Mouse (Mus musculus) ZHBTc4 (cell line): Measurements from ENCODE around the gene Ntn1.

Source experiments
- DNase-seq: peaks from one replicate; pipeline ENCODE4 v3.0.0-alpha.2; 2011; ENCODE audit warnings: low read depth, low spot score

The Ntn1 gene

DNA sequence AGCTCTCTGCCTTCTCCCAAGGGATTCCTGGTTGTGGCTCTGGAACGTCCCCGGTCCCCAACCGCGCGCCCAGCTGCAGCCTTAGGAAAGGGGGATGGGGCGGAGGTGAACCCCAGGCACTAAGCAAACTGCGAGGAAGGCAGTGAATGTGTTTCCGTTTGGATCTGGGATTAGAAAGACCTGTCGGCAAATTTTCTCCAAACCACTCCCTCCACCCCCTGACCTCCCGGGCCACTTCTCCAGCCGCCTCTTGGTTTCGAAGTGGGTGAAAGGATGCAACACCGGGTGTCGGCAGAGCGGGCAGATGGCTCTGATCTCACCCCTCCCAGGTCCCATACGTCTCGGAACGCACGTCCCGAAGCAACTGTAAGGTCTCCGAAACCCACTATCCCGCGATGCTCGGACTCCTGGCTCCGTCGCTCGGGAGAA is 16.0 kb downstream of the Ntn1 start:
- DNase-seq = peak; percentile 48

DNA sequence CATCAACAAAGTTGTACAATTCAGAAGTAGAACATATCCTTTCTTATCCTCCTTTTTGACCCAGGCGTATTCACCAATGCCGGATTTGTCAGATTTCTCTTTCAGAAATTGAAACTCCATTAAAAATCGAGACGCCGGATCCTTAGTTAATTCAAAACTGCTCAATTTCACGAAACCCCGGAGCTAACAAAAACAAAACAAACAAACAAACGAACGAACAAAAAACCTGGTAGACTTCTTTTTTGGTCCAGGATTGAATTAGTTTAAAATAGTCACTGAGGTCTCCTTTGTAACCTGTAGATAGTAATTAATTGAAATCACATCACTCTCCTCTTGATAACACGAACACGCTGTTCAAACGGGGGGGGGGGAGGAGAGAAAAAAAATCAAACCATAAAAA is 16.5 kb downstream of the Ntn1 start:
- DNase-seq = no peak

DNA sequence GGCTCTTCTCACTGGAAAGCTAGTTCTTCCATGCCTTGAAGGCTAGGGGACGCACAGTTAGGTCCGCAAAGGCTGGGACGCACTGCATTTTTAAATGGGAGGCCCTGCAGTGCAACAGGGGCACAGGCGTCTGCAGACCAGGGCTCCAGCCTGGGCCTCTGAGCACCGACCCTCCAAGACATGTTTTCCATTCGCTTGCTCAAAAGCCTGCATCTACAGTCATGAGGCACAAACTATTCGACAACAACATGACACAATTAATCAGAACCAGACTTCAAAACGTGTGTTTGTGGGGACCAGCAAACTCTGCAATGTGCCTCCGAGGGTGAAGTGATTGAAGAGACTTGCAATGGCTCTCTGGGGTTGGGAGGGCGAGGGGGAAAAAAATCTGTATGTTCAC is 17.1 kb downstream of the Ntn1 start:
- peak; percentile 9 for DNase-seq

DNA sequence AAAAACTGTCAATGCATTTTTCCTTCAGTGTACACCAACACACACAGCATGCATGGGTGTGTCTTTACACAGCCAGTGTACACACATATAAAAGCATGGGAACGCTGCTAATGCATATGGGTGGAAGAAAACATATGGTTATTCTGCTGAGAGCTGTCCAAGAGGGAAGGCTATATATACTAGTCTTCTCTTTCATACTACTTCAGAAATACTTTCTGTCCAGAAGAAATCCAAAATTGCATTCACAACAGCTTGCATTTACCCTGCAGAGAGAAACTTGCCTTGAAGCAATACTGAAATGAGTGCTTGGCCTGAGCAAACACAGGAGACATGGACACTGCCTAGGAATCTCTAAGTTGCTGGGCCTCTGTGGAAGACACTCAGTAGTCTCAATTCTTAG is 18.8 kb downstream of the Ntn1 start:
- no peak for DNase-seq

DNA sequence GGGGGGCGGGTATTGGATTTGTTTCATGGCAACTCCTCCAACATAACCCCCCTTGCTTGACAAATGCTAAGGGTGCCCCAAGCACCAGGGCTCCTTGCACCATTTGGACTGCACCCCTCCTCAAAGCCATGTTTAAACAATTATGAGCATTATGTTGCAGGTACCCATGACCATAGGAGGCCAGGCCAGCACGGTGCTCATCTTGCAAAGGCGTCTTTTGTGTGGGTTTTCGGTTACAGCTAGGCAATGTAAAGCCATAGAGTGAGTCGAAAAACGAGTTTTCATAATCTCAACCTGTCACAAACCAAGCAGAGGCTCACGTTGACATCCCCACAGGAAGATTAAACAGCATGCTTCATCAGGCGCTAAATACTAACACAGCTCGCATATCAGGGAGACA is 19.3 kb downstream of the Ntn1 start:
- DNase-seq = no peak

DNA sequence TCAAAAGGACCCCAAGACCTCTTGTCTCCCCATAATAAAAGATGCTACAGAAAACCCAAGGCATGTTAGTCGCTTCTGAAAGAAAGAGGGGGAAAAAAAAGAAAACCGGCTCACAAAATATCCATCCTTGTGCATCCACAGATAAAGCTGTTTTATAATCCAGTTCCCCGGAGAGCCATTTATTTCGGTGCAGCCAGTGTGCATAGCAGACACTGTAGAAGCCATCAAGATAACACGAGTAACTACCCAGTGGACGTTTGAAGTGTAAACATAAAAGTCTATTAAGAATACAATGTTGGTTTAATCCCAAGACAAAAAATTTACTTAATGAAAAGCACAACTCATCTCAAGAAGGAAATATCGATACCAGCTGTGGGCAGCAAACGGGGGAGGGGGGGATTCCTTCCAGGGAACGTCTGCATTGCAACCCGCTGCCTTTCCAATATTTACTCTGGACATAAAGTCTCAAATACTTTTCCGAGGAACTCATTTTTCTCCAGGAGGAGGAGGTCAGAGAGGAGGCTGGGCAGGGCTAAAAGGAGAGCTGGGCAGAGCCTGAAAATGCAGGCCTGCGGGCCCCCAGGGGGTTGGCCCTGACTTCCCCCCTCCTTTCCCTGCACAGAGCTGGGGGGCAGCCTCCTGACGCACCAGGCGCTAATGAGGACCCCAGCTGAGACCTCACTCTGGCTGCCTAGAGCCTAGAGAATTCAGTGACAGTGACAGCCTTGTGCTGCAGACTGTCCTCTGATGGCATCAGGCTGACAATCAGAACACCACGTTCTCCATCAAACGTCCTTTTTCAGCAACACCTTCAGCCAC is 21.5 kb downstream of the Ntn1 start:
- no peak for DNase-seq

DNA sequence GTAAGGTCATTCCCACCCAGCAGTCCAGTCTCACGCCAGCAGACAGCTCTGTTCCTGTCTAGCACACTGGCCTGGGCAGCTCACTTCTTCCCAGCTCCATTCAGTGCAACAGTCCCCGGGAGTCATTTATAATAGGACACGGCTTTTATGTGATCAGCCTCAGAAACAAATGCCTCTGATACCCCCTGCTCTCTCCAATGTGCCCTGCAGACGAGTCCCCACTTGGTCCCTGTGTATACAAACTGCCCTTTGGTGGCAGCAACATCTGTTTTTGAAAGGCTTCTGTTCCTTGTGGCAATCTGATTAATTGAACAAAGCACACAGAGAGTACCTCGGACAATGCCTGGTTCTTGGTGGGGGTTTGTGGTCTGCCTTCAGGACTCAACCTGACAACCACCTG is 22.2 kb downstream of the Ntn1 start:
- no peak for DNase-seq

DNA sequence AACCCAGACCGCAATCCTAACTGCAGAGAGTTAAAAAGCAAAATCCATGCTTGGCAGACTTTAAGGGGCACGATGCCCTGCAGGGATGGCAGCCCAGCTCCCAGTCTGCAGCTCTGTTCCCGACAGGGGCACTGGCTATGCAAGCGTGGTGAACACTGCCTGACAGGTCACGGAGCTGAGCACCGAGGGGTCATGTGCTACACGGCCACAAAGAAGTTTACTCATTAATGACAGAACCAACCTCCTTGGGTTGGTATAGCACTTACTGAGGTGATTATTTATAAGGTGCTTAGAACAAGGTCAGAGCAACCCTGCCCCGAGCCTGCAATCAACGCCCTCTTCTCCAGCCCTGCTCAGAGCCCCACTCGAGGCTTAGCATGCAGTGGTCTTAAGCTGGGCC is 27.5 kb downstream of the Ntn1 start:
- DNase-seq = no peak

DNA sequence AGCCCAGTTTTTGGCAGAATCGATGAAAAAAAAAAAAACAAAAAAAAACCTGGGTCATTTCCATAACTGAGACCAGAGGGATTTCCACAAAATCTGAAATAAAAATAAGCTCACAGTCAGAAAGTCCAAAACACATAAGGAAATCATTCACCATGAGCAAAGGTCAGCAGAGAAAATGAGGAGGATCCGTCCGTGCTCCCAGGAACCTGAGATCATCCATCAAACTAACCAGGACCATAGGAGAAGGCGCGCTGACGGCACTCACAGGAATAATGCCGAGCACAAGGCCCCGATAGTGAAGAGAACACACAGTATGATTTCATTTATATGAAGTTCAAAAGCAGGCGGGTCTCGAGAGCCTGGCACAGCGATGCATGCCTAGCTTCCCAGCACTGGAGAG is 29.0 kb downstream of the Ntn1 start:
- no peak for DNase-seq

DNA sequence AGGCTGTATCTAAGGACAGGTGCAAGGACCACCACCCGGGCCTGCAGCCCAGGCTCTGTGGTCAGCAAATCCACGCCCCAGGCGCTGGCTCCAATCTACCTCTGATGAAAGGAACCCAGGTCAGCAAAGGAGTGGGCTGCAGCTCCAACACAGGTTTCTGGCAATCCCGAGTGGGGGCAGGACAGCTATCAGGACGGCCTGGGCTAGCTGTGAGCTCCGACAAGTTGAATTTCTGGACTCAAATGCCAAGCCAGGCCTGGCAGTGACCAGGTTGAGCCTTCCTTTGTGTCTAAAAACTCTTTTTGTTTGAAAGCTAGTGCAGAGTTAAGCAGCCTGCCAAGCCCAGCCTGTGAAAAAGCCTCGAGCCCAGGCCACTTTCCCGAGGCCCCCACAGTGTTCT is 43.7 kb downstream of the Ntn1 start:
- no peak for DNase-seq

DNA sequence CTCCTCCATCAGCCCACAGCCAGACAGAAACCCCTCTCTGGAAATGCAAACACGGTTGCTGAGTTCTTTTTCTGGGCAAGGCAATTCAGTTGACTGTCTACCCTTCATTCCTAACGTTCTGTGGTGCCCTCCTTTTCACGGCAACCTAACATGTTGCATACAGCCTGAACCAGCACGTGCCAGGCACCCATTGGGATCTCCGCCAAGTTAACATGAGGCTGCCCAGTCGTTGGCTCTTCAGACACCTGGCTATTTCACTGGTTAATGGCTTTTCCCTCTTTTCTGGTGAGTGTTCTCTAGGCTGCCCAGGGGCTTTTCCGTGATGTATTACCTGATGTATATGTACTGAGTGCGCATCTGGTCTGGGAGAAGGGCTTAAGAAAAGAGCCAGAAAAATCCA is 45.1 kb downstream of the Ntn1 start:
- no peak for DNase-seq

DNA sequence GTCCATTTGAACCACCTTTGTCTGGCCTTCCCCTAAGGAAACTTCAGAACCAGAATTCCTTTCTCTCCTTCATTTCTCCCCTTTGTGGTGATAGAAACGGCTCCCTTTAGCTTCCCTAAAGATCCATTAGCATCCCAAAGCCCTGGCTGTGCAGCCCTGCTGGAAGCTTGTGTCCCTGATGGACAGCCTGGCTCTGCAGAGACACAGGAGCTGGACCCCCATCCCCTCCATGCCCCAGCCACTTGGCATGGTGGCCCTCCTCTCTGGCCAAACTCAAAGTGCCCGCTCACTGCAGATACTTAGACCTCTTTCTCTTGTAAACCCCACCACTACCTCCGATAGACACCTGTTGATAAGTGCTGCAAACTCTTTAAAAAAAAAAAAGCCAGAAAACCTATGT is 45.8 kb downstream of the Ntn1 start:
- DNase-seq = no peak

DNA sequence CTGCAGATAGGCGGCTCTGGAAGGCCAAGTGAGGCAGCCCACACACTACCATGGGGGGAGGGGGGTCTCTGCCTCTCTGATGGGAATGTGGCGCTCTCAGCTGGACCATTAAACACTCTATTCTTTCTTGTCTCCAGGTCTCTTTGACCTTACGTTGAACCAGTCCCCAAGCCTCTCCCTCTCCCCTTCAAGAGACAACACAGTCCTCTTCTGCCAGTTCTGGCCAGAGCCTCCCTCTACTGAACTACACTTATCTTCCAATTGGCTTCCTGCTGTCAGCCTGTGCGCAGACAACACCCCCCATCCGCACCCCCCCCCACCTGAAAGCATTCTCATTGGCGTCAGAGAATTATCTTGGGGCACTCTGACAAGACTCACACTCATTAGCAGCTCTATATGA is 48.4 kb downstream of the Ntn1 start:
- DNase-seq = peak; percentile 71

DNA sequence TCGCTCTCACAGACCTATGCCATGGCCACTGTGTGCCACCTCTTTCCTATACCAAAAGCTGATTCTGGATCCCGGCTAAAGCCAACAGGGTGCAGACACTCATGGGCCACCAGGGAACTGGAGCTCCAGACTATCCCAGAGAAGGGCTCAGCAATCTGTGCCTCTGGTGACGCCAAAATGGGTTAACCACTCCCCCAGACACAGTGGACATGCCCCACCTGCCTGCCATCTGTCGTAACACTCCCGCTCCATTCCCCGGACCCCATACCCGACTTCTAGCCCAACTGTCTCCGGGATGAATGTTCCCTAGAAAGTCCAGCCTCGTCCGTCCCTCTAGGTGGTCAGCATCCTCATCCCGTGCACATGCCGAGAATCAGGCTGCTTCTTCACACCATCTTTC is 51.8 kb downstream of the Ntn1 start:
- DNase-seq = no peak

DNA sequence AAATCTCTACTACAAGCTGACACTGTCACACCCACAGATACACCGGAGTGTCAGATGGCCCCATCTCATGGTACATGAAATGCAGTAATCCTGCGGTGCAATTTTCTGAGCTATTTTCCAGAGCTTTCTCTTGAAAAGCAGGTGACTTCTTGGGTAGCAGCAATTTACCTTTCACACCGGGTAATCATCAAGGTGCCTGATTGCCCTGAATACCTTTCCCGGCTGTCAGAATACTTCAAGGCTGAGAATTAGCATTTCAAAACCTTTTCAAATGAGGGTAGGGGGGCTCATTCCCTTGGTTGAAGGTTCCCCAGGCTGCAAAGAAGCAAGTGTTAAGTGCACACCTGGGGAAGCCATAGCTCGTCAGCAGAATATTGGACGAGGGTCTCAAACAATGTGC is 52.5 kb downstream of the Ntn1 start:
- DNase-seq = peak; percentile 27

DNA sequence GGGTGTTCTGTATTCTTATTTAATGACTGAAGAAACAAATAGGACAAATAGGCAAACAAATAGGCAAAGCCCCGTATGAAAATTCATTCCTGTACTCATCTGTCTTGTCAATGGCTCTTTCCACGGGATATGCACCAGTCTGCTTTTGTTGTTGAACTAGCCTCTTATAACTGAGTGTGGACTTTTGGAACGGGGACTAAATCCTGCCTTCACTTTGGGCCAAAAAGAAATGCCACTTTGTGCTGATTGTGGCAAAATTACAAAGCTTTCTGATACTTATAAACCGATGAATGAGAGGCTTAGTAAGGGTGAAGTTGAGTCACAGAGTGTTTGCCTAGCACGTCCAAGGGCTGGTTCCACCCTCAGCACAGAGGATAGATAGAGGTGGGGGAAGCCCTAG is 53.1 kb downstream of the Ntn1 start:
- no peak for DNase-seq

DNA sequence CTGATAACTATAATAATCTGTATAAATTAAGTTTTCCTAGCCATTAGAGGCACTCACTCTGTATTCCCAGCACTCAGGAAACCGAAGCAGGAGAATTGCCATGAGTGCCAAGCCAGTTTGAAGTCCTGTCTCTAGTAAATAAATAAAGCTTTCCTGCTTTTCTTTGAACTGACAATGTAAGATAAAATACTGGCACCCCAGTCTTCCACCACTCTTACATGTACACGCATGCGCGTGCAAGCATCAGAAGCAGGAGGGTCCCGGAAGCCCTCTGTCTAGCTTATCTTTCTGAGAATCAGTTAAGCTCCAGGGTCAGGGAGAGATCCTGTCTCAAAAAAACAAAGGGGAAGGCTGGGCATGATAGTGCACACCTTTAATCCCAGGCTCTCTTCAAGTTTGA is 54.5 kb downstream of the Ntn1 start:
- DNase-seq = no peak

DNA sequence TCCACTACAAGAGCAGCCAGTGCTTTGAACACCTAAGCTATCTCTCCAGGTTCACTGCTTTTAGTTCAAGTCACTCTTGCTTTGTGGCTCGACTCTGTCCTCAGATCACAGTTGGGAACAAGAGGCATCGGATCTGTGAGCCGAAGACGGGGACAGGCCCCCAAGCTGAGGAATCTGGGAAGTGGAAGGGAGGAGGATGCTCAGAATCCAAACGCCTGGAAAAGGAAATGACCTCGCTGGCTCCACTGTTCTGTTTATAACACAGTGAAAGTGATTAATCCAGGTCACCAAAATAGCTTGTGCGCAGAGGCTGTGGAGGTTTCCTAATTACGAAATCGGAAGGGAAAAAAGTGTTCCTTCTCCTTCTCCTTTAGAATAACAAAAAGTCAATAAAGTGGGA is 56.4 kb downstream of the Ntn1 start:
- DNase-seq = no peak

DNA sequence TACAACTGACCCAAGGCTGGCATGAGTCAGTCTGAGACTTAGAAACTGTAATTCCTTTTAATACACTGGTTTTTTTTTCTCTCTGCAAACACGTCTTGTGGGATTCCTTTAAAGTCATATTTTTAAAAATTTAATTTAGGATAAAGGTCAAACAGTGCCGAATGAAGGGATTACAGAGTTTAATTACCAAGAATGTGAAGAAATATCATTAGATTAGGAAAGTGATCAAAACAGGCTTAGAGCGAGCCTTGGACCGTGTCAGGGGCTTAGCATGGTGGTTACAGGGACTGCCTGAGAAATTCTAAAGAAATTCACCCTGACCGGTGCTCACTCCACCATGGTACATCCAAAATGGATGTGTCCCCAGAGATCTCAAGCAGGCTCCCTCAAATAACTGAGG is 57.9 kb downstream of the Ntn1 start:
- no peak for DNase-seq

DNA sequence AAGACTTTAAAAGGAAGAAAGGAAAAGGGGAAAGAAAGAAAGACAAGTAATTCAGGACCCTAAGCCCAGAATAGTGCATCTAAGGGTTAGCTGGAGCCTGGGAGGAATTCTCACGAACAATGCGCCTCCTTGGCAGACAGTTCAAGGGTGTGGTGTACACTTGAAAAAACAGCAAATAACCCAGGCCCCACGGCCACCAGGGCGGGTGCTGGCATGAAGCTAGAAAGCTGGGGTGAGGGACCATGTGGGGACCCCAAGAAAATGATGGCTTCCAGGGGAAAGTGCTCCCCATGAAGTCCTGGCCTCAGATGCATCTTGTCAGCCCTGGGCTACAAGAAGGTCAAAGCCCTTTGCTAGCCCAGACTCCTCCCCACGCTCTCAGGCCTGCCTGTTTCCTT is 58.6 kb downstream of the Ntn1 start:
- DNase-seq = peak; percentile 36

DNA sequence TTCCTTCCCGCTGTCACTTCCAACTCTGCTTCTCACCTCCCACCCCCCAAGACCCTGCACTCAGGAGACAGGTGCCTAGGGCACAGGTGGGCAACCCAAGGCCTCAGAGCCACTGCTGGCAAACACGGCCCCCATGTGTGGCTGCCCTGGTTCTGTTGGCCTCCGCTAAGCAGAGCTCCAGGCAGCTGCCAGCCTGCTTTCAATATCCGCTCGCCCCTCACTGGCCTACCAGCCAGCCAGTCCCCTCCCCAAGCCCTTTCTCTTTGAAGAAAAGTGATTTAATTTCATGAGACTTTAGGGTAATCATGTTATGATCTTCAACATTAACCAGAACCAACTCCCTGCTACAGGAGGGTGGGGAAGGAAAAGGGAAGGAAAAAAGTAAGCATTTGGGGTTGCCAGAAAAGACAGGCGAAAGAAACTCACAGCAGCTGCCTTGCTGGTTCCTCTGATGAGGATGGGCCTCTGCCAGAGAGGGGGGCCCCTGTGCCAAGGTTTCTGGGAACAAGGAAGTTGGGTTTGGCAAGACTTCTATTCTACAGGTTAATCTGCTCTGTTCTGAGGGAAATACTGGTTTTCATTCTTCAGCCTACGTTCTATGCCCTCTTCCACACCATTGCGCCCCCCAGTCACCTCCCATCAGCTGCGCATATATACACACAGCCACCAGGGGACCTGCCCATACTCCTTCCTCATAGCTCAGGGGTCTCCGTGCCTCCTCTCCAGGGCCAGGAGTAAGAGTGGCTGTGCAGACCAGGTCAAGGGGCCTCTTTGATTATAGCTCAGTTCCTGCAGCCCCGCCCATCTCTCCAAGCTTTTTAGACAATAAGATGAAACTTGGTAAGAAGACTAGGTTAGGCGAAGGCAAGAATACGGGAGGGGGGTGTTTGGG is 59.3 kb downstream of the Ntn1 start:
- peak; percentile 44 for DNase-seq

DNA sequence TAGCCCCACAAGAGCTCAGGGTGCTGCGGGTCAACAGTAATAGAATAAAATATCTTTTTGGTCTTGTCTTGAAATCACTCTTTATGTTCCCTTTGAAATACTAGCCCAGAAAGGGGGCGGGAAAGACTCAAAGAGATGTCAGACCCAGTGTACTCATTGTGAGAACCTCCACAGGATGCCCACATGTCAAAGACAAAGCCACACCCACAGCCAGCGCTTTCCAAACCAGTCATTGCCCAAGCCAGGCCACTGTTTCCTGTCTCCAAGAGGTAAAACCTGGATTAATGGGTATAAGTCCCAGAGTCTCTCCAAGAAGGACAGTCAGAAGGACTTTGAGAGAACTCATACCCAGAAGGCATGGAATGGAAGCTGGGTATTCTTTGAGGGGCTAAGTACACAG is 60.3 kb downstream of the Ntn1 start:
- no peak for DNase-seq

DNA sequence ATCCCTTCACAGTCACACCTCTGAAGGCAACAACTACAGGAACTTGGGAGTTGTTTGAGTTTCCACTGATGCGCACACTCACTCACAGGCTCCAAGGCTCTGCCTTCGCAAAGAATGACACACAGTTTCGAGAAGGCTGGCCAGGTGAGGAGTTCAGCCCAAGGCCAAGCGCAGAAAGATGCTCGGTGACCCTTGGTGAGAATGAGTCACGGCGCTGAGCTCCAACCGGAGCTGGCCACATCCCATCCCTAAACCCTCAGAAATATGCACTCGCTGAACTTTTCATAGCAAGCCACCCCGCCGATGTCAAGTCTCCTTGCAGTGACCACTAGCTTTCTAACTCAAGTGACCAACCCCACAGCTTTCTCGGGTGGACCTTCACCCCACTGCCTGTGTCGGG is 60.8 kb downstream of the Ntn1 start:
- no peak for DNase-seq
